Mouse (Mus musculus) hindbrain, embryonic 15.5 days (tissue): ENCODE data around the gene Oit3. TPM values are rescaled to one million over a fixed set of nuclear protein-coding genes. Genes with fewer than 3 reads are reported as not detected.
"Not testable (repeated sequence)": the region's sequence is repeated elsewhere in the genome, so short reads cannot be mapped to it uniquely, and the experiment has no call there.

Experiments used
- ATAC-seq: fragments of 200-750 bp; cut with Nextera tagmentation; 2 replicates; pipeline ENCODE4 v1.8.0; 2017; ENCODE audit warnings: low read depth, moderate number of reproducible peaks, moderate TSS enrichment; ENCODE audit not compliant: low FRiP score
- H3K27ac ChIP-seq: fragments of 300-500 bp; sonication (generic); replicated peaks from 2 replicates; pipeline ENCODE4 v1.5.1; 2015; ENCODE audit warnings: mild to moderate bottlenecking, inconsistent platforms
- H3K27me3 ChIP-seq: fragments of 300-500 bp; sonication (generic); 2 replicates; pipeline ENCODE4 v1.6.1; 2015; ENCODE audit warnings: control low read depth, inconsistent platforms
- H3K36me3 ChIP-seq: fragments of 300-500 bp; sonication (generic); 2 replicates; pipeline ENCODE4 v1.6.1; 2015; ENCODE audit warnings: control low read depth, inconsistent platforms
- H3K4me1 ChIP-seq: fragments of 300-500 bp; sonication (generic); replicated peaks from 2 replicates; pipeline ENCODE4 v1.6.1; 2015; ENCODE audit warnings: control low read depth, inconsistent platforms
- H3K4me2 ChIP-seq: fragments of 300-500 bp; sonication (generic); 2 replicates; pipeline ENCODE4 v1.6.1; 2015; ENCODE audit warnings: moderate library complexity, mild to moderate bottlenecking, inconsistent platforms
- H3K4me3 ChIP-seq: fragments of 300-500 bp; sonication (generic); 2 replicates; pipeline ENCODE4 v1.5.1; 2015; ENCODE audit warnings: mild to moderate bottlenecking, inconsistent platforms
- H3K9ac ChIP-seq: fragments of 300-500 bp; sonication (generic); 2 replicates; pipeline ENCODE4 v1.6.1; 2015; ENCODE audit warnings: inconsistent platforms
- H3K9me3 ChIP-seq: fragments of 300-500 bp; sonication (generic); 2 replicates; pipeline ENCODE4 v1.6.1; 2016; ENCODE audit warnings: control low read depth, inconsistent platforms
- WGBS: fragments of 180-500 bp; shearing (Covaris S2); methylation state at CpG from one replicate; pipeline ENCODE4 v1.1.7; 2015; 5-methylcytosine and 5-hydroxymethylcytosine counted together
- polyA plus RNA-seq: library from polyadenylated mRNA; unstranded; fragments of >200 nt; fragmentation: Nextera tagmentation; extraction: Ambion mirVana; gene quantifications from 2 replicates; pipeline ENCODE4 v1.2.1, GENCODE M21; 2015

The Oit3 gene
- polyA plus RNA-seq, 1 experiment from 2014 or later: 0.40 TPM

- no peaks in the 10 kb centered on the region for H3K36me3 ChIP-seq
- H3K4me1 ChIP-seq: no peaks in the 10 kb centered on the region
- H3K4me2 ChIP-seq: no peak overlapping the region
- H3K4me3 ChIP-seq: no peak overlapping the region
- H3K27ac ChIP-seq: no peak overlapping the region
- no peak for ATAC-seq
- no peak overlapping the region for H3K9ac ChIP-seq
- 84% methylated on average over 4 of the region's 4 CpGs for WGBS
- peaks cover 5% of the 10 kb centered on the region for H3K9me3 ChIP-seq
- H3K27me3 ChIP-seq: no peaks in the 10 kb centered on the region
Measured at GRCm38 (mm10) chr10:59391907-59392306, 49.7 kb downstream of the Oit3 start.

DNA sequence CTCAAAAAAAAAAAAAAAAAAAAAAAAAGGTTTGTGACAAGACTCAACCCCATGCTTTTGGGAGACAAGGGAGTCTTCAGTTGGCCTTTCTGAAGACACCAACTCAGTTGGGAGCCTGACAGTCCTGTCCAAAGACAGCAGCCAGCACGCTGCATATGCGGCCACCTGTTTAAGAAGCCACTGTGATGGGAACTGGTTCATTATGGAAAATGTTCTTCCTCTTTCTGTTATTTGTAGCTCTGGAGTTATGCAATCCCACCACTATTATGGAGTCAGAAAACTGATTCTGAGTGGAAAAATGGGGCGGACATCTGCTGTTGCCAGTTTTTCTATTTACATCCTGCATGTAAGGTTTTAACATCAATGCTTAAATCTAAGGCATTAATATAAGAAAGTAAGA is 51.9 kb downstream of the Oit3 start:
- 97% methylated on average over 3 of the region's 3 CpGs for WGBS
- H3K27me3 ChIP-seq: no peaks in the 10 kb centered on the region
- no peak overlapping the region for H3K4me3 ChIP-seq
- H3K4me2 ChIP-seq: no peak overlapping the region
- no peaks in the 10 kb centered on the region for H3K36me3 ChIP-seq
- H3K4me1 ChIP-seq: no peaks in the 10 kb centered on the region
- no peak overlapping the region for H3K27ac ChIP-seq
- H3K9ac ChIP-seq: no peak overlapping the region
- peaks cover 5% of the 10 kb centered on the region for H3K9me3 ChIP-seq
- ATAC-seq: no peak

DNA sequence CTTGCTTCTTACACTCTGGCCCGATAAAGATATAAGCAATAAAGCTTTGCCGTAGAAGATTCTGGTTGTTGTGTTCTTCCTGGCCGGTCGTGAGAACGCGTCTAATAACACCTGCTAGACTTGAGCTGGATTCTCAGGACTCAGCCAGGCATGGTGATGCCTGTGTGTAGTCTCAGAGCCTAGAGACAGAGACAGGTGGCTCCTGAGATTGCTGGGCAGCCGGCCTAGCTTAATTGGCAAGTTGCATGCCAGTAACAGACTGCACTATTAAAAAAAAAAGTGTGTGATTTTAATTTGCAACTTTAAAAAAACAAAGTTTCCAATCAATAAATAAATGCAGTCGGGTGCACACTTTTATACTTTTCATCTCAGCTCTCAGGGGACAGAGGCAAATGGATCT is 54.6 kb downstream of the Oit3 start:
- Histone ChIP-seq H3K4me2 (no peak overlapping the region), H3K27ac (no peak overlapping the region), H3K27me3 (no peaks in the 10 kb centered on the region), H3K9ac (no peak overlapping the region), H3K9me3 (peaks cover 5% of the 10 kb centered on the region), H3K4me3 (no peak overlapping the region), H3K36me3 (no peaks in the 10 kb centered on the region), H3K4me1 (no peaks in the 10 kb centered on the region)
- ATAC-seq: no peak
- 89% methylated on average over 8 of the region's 8 CpGs for WGBS

GRCm38 (mm10) chr10:59381563-59381962 is 60.0 kb downstream of the Oit3 start:
- not testable (repeated sequence) for H3K9me3 ChIP-seq

GRCm38 (mm10) chr10:59380411-59380821 is 61.2 kb downstream of the Oit3 start:
- H3K4me3 ChIP-seq: no peak overlapping the region
- no peak overlapping the region for H3K27ac ChIP-seq
- WGBS: 75% methylated on average over 2 of the region's 2 CpGs
- H3K27me3 ChIP-seq: no peaks in the 10 kb centered on the region
- ATAC-seq: no peak
- no peak overlapping the region for H3K9ac ChIP-seq
- no peak overlapping the region for H3K4me2 ChIP-seq
- no peaks in the 10 kb centered on the region for H3K9me3 ChIP-seq
- H3K4me1 ChIP-seq: no peaks in the 10 kb centered on the region
- H3K36me3 ChIP-seq: no peaks in the 10 kb centered on the region

More at GRCm38 (mm10) chr10:59381563-59381962, 60.0 kb downstream of the Oit3 start:
- not testable (repeated sequence) for H3K4me3 ChIP-seq, H3K4me2 ChIP-seq, H3K27ac ChIP-seq, ATAC-seq, H3K27me3 ChIP-seq, H3K36me3 ChIP-seq, H3K9ac ChIP-seq, H3K4me1 ChIP-seq
- 84% methylated on average over 7 of the region's 10 CpGs for WGBS

- Histone ChIP-seq H3K9ac (no peak overlapping the region), H3K27me3 (no peaks in the 10 kb centered on the region), H3K4me2 (no peak overlapping the region), H3K4me3 (no peak overlapping the region), H3K4me1 (no peaks in the 10 kb centered on the region), H3K27ac (no peak overlapping the region), H3K9me3 (no peaks in the 10 kb centered on the region), H3K36me3 (no peaks in the 10 kb centered on the region)
- 59% methylated on average over 3 of the region's 3 CpGs for WGBS
- no peak for ATAC-seq
Measured at GRCm38 (mm10) chr10:59379927-59380326, 61.7 kb downstream of the Oit3 start.

DNA sequence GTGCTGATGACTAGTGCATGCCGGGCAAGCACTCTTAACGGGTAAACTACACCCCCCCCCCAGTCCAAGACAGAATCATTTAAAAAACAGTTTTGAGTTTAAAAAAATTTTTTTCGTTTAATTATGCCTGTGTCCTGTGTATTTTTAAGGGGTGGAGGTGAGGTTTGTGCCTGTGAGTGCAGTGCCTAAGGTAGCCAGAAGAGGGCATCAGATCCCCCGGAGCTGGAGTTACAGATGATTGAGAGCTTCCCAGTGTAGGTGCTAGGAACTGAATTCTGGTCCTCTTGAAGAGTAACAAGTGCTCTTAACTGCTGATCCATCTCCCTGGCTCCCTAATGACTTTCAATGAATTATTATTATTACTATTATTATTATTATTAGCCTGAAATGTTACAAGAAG is 62.9 kb downstream of the Oit3 start:
- Histone ChIP-seq H3K4me2 (no peak overlapping the region), H3K27ac (no peak overlapping the region), H3K4me1 (no peaks in the 10 kb centered on the region), H3K27me3 (no peaks in the 10 kb centered on the region), H3K9me3 (no peaks in the 10 kb centered on the region), H3K9ac (no peak overlapping the region), H3K4me3 (no peak overlapping the region), H3K36me3 (0 out of 2 replicates have a peak, but pooled peaks cover 3% of the 10 kb centered on the region)
- ATAC-seq: no peak
- 92% methylated on average over 4 of the region's 4 CpGs for WGBS

DNA sequence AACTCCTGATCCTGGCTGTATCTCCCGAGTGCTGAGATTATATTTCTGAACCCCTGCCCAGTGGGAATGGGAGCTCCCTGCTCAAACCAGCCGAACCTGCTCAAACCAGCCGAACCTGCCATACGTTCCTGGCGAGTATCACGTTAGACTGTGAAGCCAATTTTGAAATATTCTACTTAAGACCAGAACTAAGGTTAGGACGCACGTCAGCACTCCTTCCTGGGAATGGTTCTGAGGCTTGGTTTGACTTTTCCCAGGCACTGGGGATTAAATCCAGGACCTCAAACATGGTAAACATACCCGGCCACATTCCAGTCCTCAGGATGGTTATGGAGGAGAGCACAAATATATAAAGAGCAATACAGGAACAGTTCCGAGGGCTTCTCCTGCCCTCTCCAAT is 63.7 kb downstream of the Oit3 start:
- no peak overlapping the region for H3K27ac ChIP-seq
- H3K4me3 ChIP-seq: no peak overlapping the region
- no peaks in the 10 kb centered on the region for H3K4me1 ChIP-seq
- WGBS: 94% methylated on average over 10 of the region's 10 CpGs
- no peak for ATAC-seq
- no peaks in the 10 kb centered on the region for H3K9me3 ChIP-seq
- no peak overlapping the region for H3K9ac ChIP-seq
- H3K36me3 ChIP-seq: peaks cover 9% of the 10 kb centered on the region; the same call in 1 of the 2 replicates
- H3K27me3 ChIP-seq: no peaks in the 10 kb centered on the region
- H3K4me2 ChIP-seq: no peak overlapping the region

Other genes with a start within 250 kb of the Oit3 start
- 15.4 and 17.0 TPM in 2 replicates for gene Sept10, start 219.9 kb downstream of the Oit3 start, polyA plus RNA-seq
- gene Sowahc, start 219.8 kb downstream of the Oit3 start, polyA plus RNA-seq: 18.2 and 19.2 TPM in 2 replicates
- gene P4ha1, start 118.5 kb downstream of the Oit3 start, polyA plus RNA-seq: 28.7 and 28.8 TPM in 2 replicates
- gene Gm10273, start 46.1 kb downstream of the Oit3 start, polyA plus RNA-seq: 4.0 and 7.9 TPM in 2 replicates
- gene Pla2g12b, start 38.1 kb downstream of the Oit3 start, polyA plus RNA-seq: not detected in 2 replicates
- not detected in 2 replicates for gene Gm10322, start 174.3 kb upstream of the Oit3 start, polyA plus RNA-seq
- gene Mcu, start 174.9 kb upstream of the Oit3 start, polyA plus RNA-seq: 31.7 and 34.6 TPM in 2 replicates